Mouse (Mus musculus) brain, embryonic 14.5 days (tissue): Measurements from ENCODE around the gene Olfr721-ps1. TPM values are rescaled to one million over a fixed set of nuclear protein-coding genes. Genes with fewer than 3 reads are reported as not detected.

Source experiments
- DNase-seq: peaks from one replicate; pipeline ENCODE4 v3.0.0-alpha.2; 2011; ENCODE audit warnings: low read depth
- CTCF ChIP-seq: fragments of 200-500 bp; IDR thresholded peaks from 2 replicates; pipeline ENCODE4 v1.5.1; 2012; ENCODE audit warnings: inconsistent platforms, mild to moderate bottlenecking, moderate library complexity, borderline replicate concordance; ENCODE audit not compliant: insufficient read depth, insufficient read length; ENCODE audit errors: extremely low read depth
- POLR2A ChIP-seq: fragments of 200-500 bp; IDR thresholded peaks from 2 replicates; pipeline ENCODE4 v1.6.1; 2012; ENCODE audit warnings: mild to moderate bottlenecking, inconsistent platforms, borderline replicate concordance; ENCODE audit not compliant: poor library complexity, insufficient read depth, insufficient read length, severe bottlenecking; ENCODE audit errors: extremely low read depth
- polyA plus RNA-seq: library from polyadenylated mRNA; depleted of rRNA; stranded (reverse); fragments of >200 nt; gene quantifications from 2 replicates; pipeline ENCODE4 v1.2.3, GENCODE M21; 2012; rRNA removed

The Olfr721-ps1 gene
- not detected in 2 replicates for polyA plus RNA-seq

DNA sequence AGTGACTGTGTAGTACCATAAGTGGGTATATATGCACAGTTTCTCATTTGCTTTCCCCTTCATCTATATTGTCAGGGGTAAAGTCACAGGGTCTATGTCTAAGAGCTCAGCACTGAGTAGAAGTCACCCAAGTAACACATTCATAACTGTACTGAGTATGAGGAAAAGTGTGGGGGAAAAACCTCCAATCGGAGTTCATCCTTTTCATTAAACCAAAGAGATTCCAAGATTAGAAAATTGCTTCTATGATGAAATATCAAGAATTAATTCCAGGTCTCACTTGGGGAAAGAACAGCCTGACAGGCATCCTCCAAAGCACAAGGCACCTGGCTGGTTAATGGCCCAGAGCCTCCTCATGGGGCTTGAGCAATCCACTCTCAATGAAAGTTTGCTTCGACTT lies at the start of gene Olfr721-ps1:
Gene Olfr721-ps1 (plus strand): TSS at position 301 of the 400 bp plus-strand sequence.
- DNase-seq: no peak
- TF ChIP-seq POLR2A: no peak
- no peak for TF ChIP-seq CTCF

GRCm38 (mm10) chr14:14351721-14352590 lies 49.1 kb upstream of the Olfr721-ps1 start:
- TF ChIP-seq POLR2A: no peak
- TF ChIP-seq CTCF: no peak
- DNase-seq: peak; percentile 92

DNA sequence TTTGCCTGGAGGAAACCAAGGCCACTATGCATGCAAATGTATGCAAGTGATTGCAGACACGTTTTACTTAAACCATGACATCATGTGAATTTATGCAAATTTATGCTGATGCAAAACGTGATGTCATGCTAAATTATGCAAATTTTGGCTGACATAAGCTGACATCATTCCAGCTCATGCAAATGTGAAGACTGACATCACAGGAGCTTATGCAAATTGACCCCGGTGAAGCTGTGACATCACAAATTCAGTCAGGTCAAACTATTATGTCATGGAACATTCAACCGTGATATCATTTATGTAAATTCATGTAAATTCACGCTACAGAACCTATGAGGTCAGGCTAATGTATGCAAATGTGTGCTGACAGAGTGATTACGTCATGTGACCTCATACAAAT lies 48.5 kb upstream of the Olfr721-ps1 start:
- DNase-seq: no peak
- TF ChIP-seq POLR2A: no peak
- TF ChIP-seq CTCF: no peak

GRCm38 (mm10) chr14:14353081-14353732 lies 47.9 kb upstream of the Olfr721-ps1 start:
- TF ChIP-seq CTCF (no peak), POLR2A (no peak)
- DNase-seq: peak; percentile 63

DNA sequence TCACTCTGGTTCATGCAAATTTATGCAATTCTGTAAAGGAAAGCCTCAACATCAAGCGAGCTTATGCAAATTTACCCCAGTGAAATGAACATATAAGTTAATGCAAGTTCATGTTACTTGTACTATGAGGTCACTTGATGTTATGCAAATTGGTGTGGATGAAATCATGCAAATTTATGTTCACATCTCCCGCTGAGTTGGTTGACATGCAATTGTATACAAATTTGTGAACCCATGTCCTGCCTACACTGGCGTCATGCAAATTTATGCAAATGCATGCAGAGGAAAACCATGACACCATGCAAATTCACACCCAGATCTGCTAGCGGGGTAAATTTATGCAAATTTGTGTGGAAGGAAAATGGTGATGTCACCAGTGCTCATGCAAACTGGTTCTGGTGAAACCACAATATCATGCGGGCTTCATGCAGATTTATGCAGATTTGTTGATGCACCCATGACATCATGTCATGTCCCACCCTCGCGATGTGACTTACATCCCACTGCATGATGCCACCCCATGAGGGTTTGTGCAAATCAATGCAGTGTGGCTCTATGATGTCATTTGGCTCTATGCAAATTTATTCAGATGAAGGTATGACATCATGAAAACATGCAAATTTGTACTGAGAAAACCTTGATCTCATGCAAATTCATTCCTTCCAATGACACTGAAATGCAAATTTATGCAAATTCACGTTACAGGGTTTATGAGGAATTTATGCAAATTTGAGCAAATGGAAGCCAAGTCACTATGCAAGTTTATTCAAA lies 47.2 kb upstream of the Olfr721-ps1 start:
- TF ChIP-seq POLR2A: no peak
- TF ChIP-seq CTCF: no peak

DNA sequence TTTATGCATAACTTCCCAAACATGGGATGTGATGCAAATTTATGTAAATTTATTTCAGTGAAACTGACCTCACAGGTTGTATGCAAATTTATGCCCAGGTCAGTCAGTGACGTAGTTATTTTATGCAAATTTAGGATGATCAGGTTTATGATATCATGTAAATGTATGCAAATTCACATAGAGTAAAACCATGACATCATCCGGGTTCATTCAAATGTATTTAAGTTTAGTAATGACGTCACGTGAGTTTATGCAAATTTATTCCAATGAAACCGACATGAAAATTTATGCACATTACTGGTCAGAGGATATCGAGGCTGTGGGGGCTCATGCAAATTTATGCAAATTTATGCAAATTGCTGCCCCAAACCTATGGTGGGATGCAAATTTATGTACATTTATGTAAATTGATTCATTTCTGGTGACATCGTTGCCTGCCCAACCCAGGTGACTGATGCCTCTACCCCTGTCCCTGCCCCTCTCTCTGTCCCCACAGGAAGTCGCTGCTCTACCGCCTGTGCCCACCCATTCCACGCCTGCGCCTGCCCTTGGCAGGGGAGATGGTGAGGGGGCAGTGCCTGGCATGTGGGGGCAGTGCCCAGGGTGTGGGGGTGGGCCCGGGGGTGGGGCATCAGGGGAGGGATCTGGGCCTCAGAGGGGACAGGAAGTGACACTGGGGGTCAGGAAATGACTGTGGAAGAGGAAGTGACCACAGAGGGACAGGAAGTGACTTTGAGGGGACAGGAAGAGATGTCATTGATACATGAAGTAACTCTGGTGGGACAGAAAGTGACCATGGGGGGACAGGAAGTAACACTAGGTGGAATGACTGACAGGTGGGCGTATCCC lies 46.4 kb upstream of the Olfr721-ps1 start:
- peak; percentile 67 for DNase-seq
- TF ChIP-seq CTCF (no peak), POLR2A (no peak)

More for the DNA sequence above, 47.2 kb upstream of the Olfr721-ps1 start:
- no peak for DNase-seq

- DNase-seq: no peak
- TF ChIP-seq POLR2A (no peak), CTCF (no peak)
Observed at GRCm38 (mm10) chr14:14355360-14355646, 45.8 kb upstream of the Olfr721-ps1 start.

GRCm38 (mm10) chr14:14395535-14395934 lies 5.6 kb upstream of the Olfr721-ps1 start:
- DNase-seq: peak; percentile 23

GRCm38 (mm10) chr14:14436078-14436658 lies 35.1 kb downstream of the Olfr721-ps1 start:
- DNase-seq: no peak
- no peak for TF ChIP-seq CTCF
- TF ChIP-seq POLR2A: no peak

More at GRCm38 (mm10) chr14:14395535-14395934, 5.6 kb upstream of the Olfr721-ps1 start:
- no peak for TF ChIP-seq CTCF
- TF ChIP-seq POLR2A: no peak

Other genes with a start within 250 kb of the Olfr721-ps1 start
- not detected in 2 replicates for gene Olfr720, start 214.5 kb upstream of the Olfr721-ps1 start, polyA plus RNA-seq
- gene Olfr31, start 78.5 kb upstream of the Olfr721-ps1 start, polyA plus RNA-seq: not detected in 2 replicates
- 12.5 and 15.9 TPM in 2 replicates for gene Il3ra, start 55.0 kb upstream of the Olfr721-ps1 start, polyA plus RNA-seq